Mouse (Mus musculus): ENCODE measurements around the gene Nfyb. TPM values are rescaled to one million over a fixed set of nuclear protein-coding genes. Genes with fewer than 3 reads are reported as not detected.
A peak's percentile ranks its signal among the peaks of the same experiment; 100 is the strongest.

Gene Nfyb
- polyA plus RNA-seq, 1 experiment from 2014 or later, result 34.7 TPM

GRCm38 (mm10) chr10:82800094-82800493 is 36.1 kb upstream of the Nfyb start:
- H3K4me1 ChIP-seq (ENCODE audit: control insufficient read depth, insufficient read depth, low read length), result peaks cover 7% of the 10 kb centered on the region
- no peak overlapping the region for H3K27ac ChIP-seq (ENCODE audit: low read length)
- no peak overlapping the region for H3K9ac ChIP-seq (ENCODE audit: low read depth, low read length)
- no peaks in the 10 kb centered on the region for H3K9me3 ChIP-seq (ENCODE audit: control insufficient read depth, low read length)
- ATAC-seq, result no peak
- H3K4me2 ChIP-seq (ENCODE audit: low read depth, low read length), result no peak overlapping the region
- H3K4me3 ChIP-seq (ENCODE audit: low read length), result no peak overlapping the region
- 66% methylated on average over 5 of the region's 5 CpGs for WGBS
- no peaks in the 10 kb centered on the region for H3K27me3 ChIP-seq (replicated peaks; ENCODE audit: control insufficient read depth, insufficient read depth, low read length)
- no peaks in the 10 kb centered on the region for H3K36me3 ChIP-seq (ENCODE audit: control insufficient read depth, insufficient read depth, low read length)

- Histone ChIP-seq H3K9me3 (ENCODE audit: control insufficient read depth, low read length) (no peaks in the 10 kb centered on the region), H3K4me2 (ENCODE audit: low read depth, low read length) (no peak overlapping the region), H3K27ac (ENCODE audit: low read length) (no peak overlapping the region), H3K27me3 (replicated peaks; ENCODE audit: control insufficient read depth, insufficient read depth, low read length) (no peaks in the 10 kb centered on the region), H3K36me3 (ENCODE audit: control insufficient read depth, insufficient read depth, low read length) (no peaks in the 10 kb centered on the region), H3K4me1 (ENCODE audit: control insufficient read depth, insufficient read depth, low read length) (peaks cover 8% of the 10 kb centered on the region), H3K4me3 (ENCODE audit: low read length) (no peak overlapping the region), H3K9ac (ENCODE audit: low read depth, low read length) (no peak overlapping the region)
- 46% methylated on average over 11 of the region's 11 CpGs for WGBS
- peak; percentile 71 for ATAC-seq
These were observed 34.5 kb upstream of the Nfyb start for GRCm38 (mm10) chr10:82798312-82798933.

- WGBS, result 86% methylated on average over 4 of the region's 4 CpGs
These were observed 33.2 kb upstream of the Nfyb start for GRCm38 (mm10) chr10:82797119-82797491.

GRCm38 (mm10) chr10:82796471-82797118 is 32.7 kb upstream of the Nfyb start:
- ATAC-seq, result no peak
- Histone ChIP-seq H3K4me2 (ENCODE audit: low read depth, low read length) (no peak overlapping the region), H3K36me3 (ENCODE audit: control insufficient read depth, insufficient read depth, low read length) (no peaks in the 10 kb centered on the region), H3K9ac (ENCODE audit: low read depth, low read length) (no peak overlapping the region), H3K4me1 (ENCODE audit: control insufficient read depth, insufficient read depth, low read length) (peaks cover 8% of the 10 kb centered on the region), H3K27ac (ENCODE audit: low read length) (no peak overlapping the region), H3K4me3 (ENCODE audit: low read length) (no peak overlapping the region), H3K9me3 (ENCODE audit: control insufficient read depth, low read length) (no peaks in the 10 kb centered on the region), H3K27me3 (replicated peaks; ENCODE audit: control insufficient read depth, insufficient read depth, low read length) (no peaks in the 10 kb centered on the region)
- 37% methylated on average over 12 of the region's 12 CpGs for WGBS

More at GRCm38 (mm10) chr10:82797119-82797491, 33.2 kb upstream of the Nfyb start:
- Histone ChIP-seq H3K27me3 (replicated peaks; ENCODE audit: control insufficient read depth, insufficient read depth, low read length) (no peaks in the 10 kb centered on the region), H3K9ac (ENCODE audit: low read depth, low read length) (no peak overlapping the region), H3K4me1 (ENCODE audit: control insufficient read depth, insufficient read depth, low read length) (peaks cover 8% of the 10 kb centered on the region), H3K36me3 (ENCODE audit: control insufficient read depth, insufficient read depth, low read length) (no peaks in the 10 kb centered on the region), H3K4me2 (ENCODE audit: low read depth, low read length) (no peak overlapping the region), H3K4me3 (ENCODE audit: low read length) (no peak overlapping the region), H3K9me3 (ENCODE audit: control insufficient read depth, low read length) (no peaks in the 10 kb centered on the region), H3K27ac (ENCODE audit: low read length) (no peak overlapping the region)
- ATAC-seq, result no peak

- H3K27me3 ChIP-seq (replicated peaks; ENCODE audit: control insufficient read depth, insufficient read depth, low read length), result no peaks in the 10 kb centered on the region
- H3K36me3 ChIP-seq (ENCODE audit: control insufficient read depth, insufficient read depth, low read length), result no peaks in the 10 kb centered on the region
- no peak overlapping the region for H3K27ac ChIP-seq (ENCODE audit: low read length)
- no peak for ATAC-seq
- H3K4me1 ChIP-seq (ENCODE audit: control insufficient read depth, insufficient read depth, low read length), result peaks cover 8% of the 10 kb centered on the region
- H3K9me3 ChIP-seq (ENCODE audit: control insufficient read depth, low read length), result no peaks in the 10 kb centered on the region
- 0 out of 2 replicates have a peak overlapping the region, but pooled peaks have one; percentile 1 for H3K4me3 ChIP-seq (ENCODE audit: low read length)
- peak overlapping the region; percentile 49 for H3K4me2 ChIP-seq (ENCODE audit: low read depth, low read length)
- WGBS, result 39% methylated on average over 8 of the region's 8 CpGs
- 0 out of 2 replicates have a peak overlapping the region, but pooled peaks have one; percentile 17 for H3K9ac ChIP-seq (ENCODE audit: low read depth, low read length)
These were observed 31.8 kb upstream of the Nfyb start for GRCm38 (mm10) chr10:82795767-82796166.

GRCm38 (mm10) chr10:82795071-82795731 is 31.3 kb upstream of the Nfyb start:
- H3K4me3 ChIP-seq (ENCODE audit: low read length), result peak overlapping the region; percentile 1
- peak overlapping the region; percentile 17; the same call in 1 of the 2 replicates for H3K9ac ChIP-seq (ENCODE audit: low read depth, low read length)
- ATAC-seq, result peak; percentile 76

GRCm38 (mm10) chr10:82792311-82792710 is 28.4 kb upstream of the Nfyb start:
- ATAC-seq, result no peak
- H3K9me3 ChIP-seq (ENCODE audit: control insufficient read depth, low read length), result no peaks in the 10 kb centered on the region
- no peak overlapping the region for H3K4me3 ChIP-seq (ENCODE audit: low read length)
- 38% methylated on average over 2 of the region's 2 CpGs for WGBS
- H3K27me3 ChIP-seq (replicated peaks; ENCODE audit: control insufficient read depth, insufficient read depth, low read length), result no peaks in the 10 kb centered on the region
- H3K36me3 ChIP-seq (ENCODE audit: control insufficient read depth, insufficient read depth, low read length), result no peaks in the 10 kb centered on the region
- H3K27ac ChIP-seq (ENCODE audit: low read length), result no peak overlapping the region
- H3K9ac ChIP-seq (ENCODE audit: low read depth, low read length), result no peak overlapping the region
- H3K4me1 ChIP-seq (ENCODE audit: control insufficient read depth, insufficient read depth, low read length), result peaks cover 6% of the 10 kb centered on the region
- H3K4me2 ChIP-seq (ENCODE audit: low read depth, low read length), result no peak overlapping the region

More at GRCm38 (mm10) chr10:82795071-82795731, 31.3 kb upstream of the Nfyb start:
- Histone ChIP-seq H3K27me3 (replicated peaks; ENCODE audit: control insufficient read depth, insufficient read depth, low read length) (no peaks in the 10 kb centered on the region), H3K36me3 (ENCODE audit: control insufficient read depth, insufficient read depth, low read length) (no peaks in the 10 kb centered on the region), H3K4me2 (ENCODE audit: low read depth, low read length) (peak overlapping the region; percentile 49), H3K9me3 (ENCODE audit: control insufficient read depth, low read length) (no peaks in the 10 kb centered on the region), H3K4me1 (ENCODE audit: control insufficient read depth, insufficient read depth, low read length) (peaks cover 6% of the 10 kb centered on the region), H3K27ac (ENCODE audit: low read length) (no peak overlapping the region)
- WGBS, result 25% methylated on average over 15 of the region's 15 CpGs

GRCm38 (mm10) chr10:82791713-82792112 is 27.8 kb upstream of the Nfyb start:
- ATAC-seq, result no peak
- Histone ChIP-seq H3K9me3 (ENCODE audit: control insufficient read depth, low read length) (no peaks in the 10 kb centered on the region), H3K27me3 (replicated peaks; ENCODE audit: control insufficient read depth, insufficient read depth, low read length) (no peaks in the 10 kb centered on the region), H3K4me1 (ENCODE audit: control insufficient read depth, insufficient read depth, low read length) (peaks cover 9% of the 10 kb centered on the region), H3K4me2 (ENCODE audit: low read depth, low read length) (no peak overlapping the region), H3K9ac (ENCODE audit: low read depth, low read length) (no peak overlapping the region), H3K36me3 (ENCODE audit: control insufficient read depth, insufficient read depth, low read length) (no peaks in the 10 kb centered on the region), H3K4me3 (ENCODE audit: low read length) (no peak overlapping the region), H3K27ac (ENCODE audit: low read length) (no peak overlapping the region)
- 96% methylated on average over 3 of the region's 3 CpGs for WGBS

- no peaks in the 10 kb centered on the region for H3K36me3 ChIP-seq (ENCODE audit: control insufficient read depth, insufficient read depth, low read length)
- H3K4me3 ChIP-seq (ENCODE audit: low read length), result no peak overlapping the region
- peaks cover 8% of the 10 kb centered on the region; the same call in 1 of the 2 replicates for H3K4me1 ChIP-seq (ENCODE audit: control insufficient read depth, insufficient read depth, low read length)
- no peak overlapping the region for H3K27ac ChIP-seq (ENCODE audit: low read length)
- H3K9me3 ChIP-seq (ENCODE audit: control insufficient read depth, low read length), result no peaks in the 10 kb centered on the region
- ATAC-seq, result no peak
- no peaks in the 10 kb centered on the region for H3K27me3 ChIP-seq (replicated peaks; ENCODE audit: control insufficient read depth, insufficient read depth, low read length)
- no peak overlapping the region for H3K4me2 ChIP-seq (ENCODE audit: low read depth, low read length)
- 89% methylated on average over 5 of the region's 5 CpGs for WGBS
- no peak overlapping the region for H3K9ac ChIP-seq (ENCODE audit: low read depth, low read length)
These were observed 26.6 kb upstream of the Nfyb start for GRCm38 (mm10) chr10:82790504-82790903.
